Mouse (Mus musculus) G1E (cell line): ENCODE results near the gene Ankrd52.

Experiments
- CTCF ChIP-seq: IDR thresholded peaks from 2 replicates; pipeline ENCODE4 v1.5.1; 2012; ENCODE audit warnings: low read depth, low read length, inconsistent platforms, mixed read lengths
- POLR2AphosphoS5 ChIP-seq: IDR thresholded peaks from 2 replicates; pipeline ENCODE4 v1.6.1; 2012; ENCODE audit warnings: low read depth, low read length, inconsistent platforms; ENCODE audit not compliant: insufficient replicate concordance

DNA sequence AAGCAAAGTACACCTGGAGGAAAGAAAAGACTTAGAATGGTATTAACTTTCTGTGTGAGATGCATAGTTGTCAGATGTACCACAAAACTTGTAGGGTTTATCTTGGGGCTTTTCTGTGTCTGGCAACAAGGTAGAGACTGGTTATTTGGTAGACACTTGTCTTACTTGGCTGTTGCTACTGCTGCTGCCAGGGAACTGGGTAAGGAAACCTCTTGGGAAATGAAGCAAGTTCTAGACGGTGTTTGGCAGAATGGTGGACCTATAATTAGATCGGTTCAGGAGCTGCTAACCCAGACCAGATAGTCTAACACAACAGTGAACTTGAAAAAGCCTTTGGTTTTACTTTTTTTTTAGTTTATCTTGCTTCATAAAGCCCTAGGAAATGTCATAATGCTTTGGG is 38.0 kb upstream of the Ankrd52 start:
- TF ChIP-seq CTCF: no peak
- no peak for TF ChIP-seq POLR2AphosphoS5
